Mouse (Mus musculus) heart, embryonic 13.5 days (tissue): Measurements from ENCODE around the gene Strn4. TPM values are rescaled to one million over a fixed set of nuclear protein-coding genes. Genes with fewer than 3 reads are reported as not detected.

Source experiments
- ATAC-seq: fragments of 200-750 bp; cut with Nextera tagmentation; 2 replicates; pipeline ENCODE4 v1.8.0; 2017; ENCODE audit warnings: moderate TSS enrichment; ENCODE audit not compliant: insufficient number of reproducible peaks, low FRiP score, low TSS enrichment; ENCODE audit errors: extremely low read depth
- H3K27ac ChIP-seq: fragments of 300-500 bp; sonication (generic); replicated peaks from 2 replicates; pipeline ENCODE4 v1.5.1; 2015; ENCODE audit warnings: moderate library complexity, mild to moderate bottlenecking, inconsistent platforms
- H3K27me3 ChIP-seq: fragments of 300-500 bp; sonication (generic); replicated peaks from 2 replicates; pipeline ENCODE4 v1.6.1; 2015; ENCODE audit warnings: mild to moderate bottlenecking, inconsistent platforms
- H3K36me3 ChIP-seq: fragments of 300-500 bp; sonication (generic); 2 replicates; pipeline ENCODE4 v1.6.1; 2015; ENCODE audit warnings: mild to moderate bottlenecking, inconsistent platforms
- H3K4me1 ChIP-seq: fragments of 300-500 bp; sonication (generic); 2 replicates; pipeline ENCODE4 v1.6.1; 2015; ENCODE audit warnings: inconsistent platforms
- H3K4me2 ChIP-seq: fragments of 300-500 bp; sonication (generic); 2 replicates; pipeline ENCODE4 v1.6.1; 2015; ENCODE audit warnings: inconsistent platforms, mild to moderate bottlenecking, moderate library complexity
- H3K4me3 ChIP-seq: fragments of 300-500 bp; sonication (generic); 2 replicates; pipeline ENCODE4 v1.5.1; 2015; ENCODE audit warnings: moderate library complexity, mild to moderate bottlenecking, inconsistent platforms
- H3K9ac ChIP-seq: fragments of 300-500 bp; sonication (generic); 2 replicates; pipeline ENCODE4 v1.6.1; 2015; ENCODE audit warnings: inconsistent platforms, mild to moderate bottlenecking, moderate library complexity
- H3K9me3 ChIP-seq: fragments of 300-500 bp; sonication (generic); 2 replicates; pipeline ENCODE4 v1.6.1; 2016; ENCODE audit warnings: inconsistent platforms
- WGBS: fragments of 180-500 bp; shearing (Covaris S2); methylation state at CpG from one replicate; pipeline ENCODE4 v1.1.7; 2015; ENCODE audit warnings: mixed read lengths; 5-methylcytosine and 5-hydroxymethylcytosine counted together
- polyA plus RNA-seq: library from polyadenylated mRNA; unstranded; fragments of >200 nt; fragmentation: Nextera tagmentation; extraction: Ambion mirVana; gene quantifications from 2 replicates; pipeline ENCODE4 v1.2.1, GENCODE M21; 2015

The Strn4 gene
- polyA plus RNA-seq, 1 experiment from 2014 or later = 81.1 TPM

GRCm38 (mm10) chr7:16784498-16784976, 31.2 kb upstream of the Strn4 start:
- Histone ChIP-seq H3K27ac (peak overlapping the region; percentile 80), H3K4me3 (peak overlapping the region; percentile 81), H3K9ac (peak overlapping the region; percentile 90), H3K27me3 (no peaks in the 10 kb centered on the region), H3K4me1 (peaks cover 40% of the 10 kb centered on the region), H3K4me2 (peak overlapping the region; percentile 100), H3K9me3 (no peaks in the 10 kb centered on the region), H3K36me3 (peaks cover 36% of the 10 kb centered on the region)
- no peak for ATAC-seq
- 80% methylated on average over 10 of the region's 10 CpGs for WGBS

GRCm38 (mm10) chr7:16785541-16786083, 30.1 kb upstream of the Strn4 start:
- no peak for ATAC-seq
- whole genome bisulfite sequencing = 76% methylated on average over 8 of the region's 8 CpGs
- H3K9me3 ChIP-seq = no peaks in the 10 kb centered on the region

GRCm38 (mm10) chr7:16792316-16792715, 23.4 kb upstream of the Strn4 start:
- H3K4me1 ChIP-seq = peaks cover 19% of the 10 kb centered on the region
- H3K27ac ChIP-seq = 0 out of 2 replicates have a peak overlapping the region, but pooled peaks have one; percentile 44
- ATAC-seq = no peak
- H3K9me3 ChIP-seq = no peaks in the 10 kb centered on the region
- WGBS = 69% methylated on average over 5 of the region's 5 CpGs
- peaks cover 70% of the 10 kb centered on the region for H3K36me3 ChIP-seq
- no peak overlapping the region for H3K4me3 ChIP-seq
- no peak overlapping the region for H3K9ac ChIP-seq
- H3K4me2 ChIP-seq = no peak overlapping the region
- no peaks in the 10 kb centered on the region for H3K27me3 ChIP-seq

More at GRCm38 (mm10) chr7:16785541-16786083, 30.1 kb upstream of the Strn4 start:
- Histone ChIP-seq H3K4me1 (peaks cover 40% of the 10 kb centered on the region), H3K4me3 (no peak overlapping the region), H3K27ac (no peak overlapping the region), H3K36me3 (peaks cover 46% of the 10 kb centered on the region), H3K9ac (no peak overlapping the region), H3K27me3 (no peaks in the 10 kb centered on the region), H3K4me2 (no peak overlapping the region)

GRCm38 (mm10) chr7:16793010-16793725, 22.5 kb upstream of the Strn4 start:
- peak overlapping the region; percentile 63; the same call in 1 of the 2 replicates for H3K9ac ChIP-seq
- peak overlapping the region; percentile 58 for H3K4me2 ChIP-seq

GRCm38 (mm10) chr7:16794886-16795285, 20.8 kb upstream of the Strn4 start:
- Histone ChIP-seq H3K9ac (no peak overlapping the region), H3K4me3 (no peak overlapping the region), H3K27ac (no peak overlapping the region), H3K27me3 (no peaks in the 10 kb centered on the region), H3K9me3 (no peaks in the 10 kb centered on the region), H3K4me1 (peaks cover 19% of the 10 kb centered on the region), H3K4me2 (no peak overlapping the region), H3K36me3 (peaks cover 65% of the 10 kb centered on the region)
- no peak for ATAC-seq
- 89% methylated on average over 5 of the region's 5 CpGs for WGBS

More at GRCm38 (mm10) chr7:16793010-16793725, 22.5 kb upstream of the Strn4 start:
- H3K27me3 ChIP-seq = no peaks in the 10 kb centered on the region
- no peaks in the 10 kb centered on the region for H3K9me3 ChIP-seq
- peaks cover 70% of the 10 kb centered on the region for H3K36me3 ChIP-seq
- H3K27ac ChIP-seq = peak overlapping the region; percentile 44
- H3K4me1 ChIP-seq = peaks cover 19% of the 10 kb centered on the region
- WGBS = 49% methylated on average over 19 of the region's 19 CpGs
- ATAC-seq = no peak; the same call in 1 of the 2 replicates
- H3K4me3 ChIP-seq = peak overlapping the region; percentile 39

GRCm38 (mm10) chr7:16804409-16805028, 11.2 kb upstream of the Strn4 start:
- WGBS = 28% methylated on average over 8 of the region's 8 CpGs
- Histone ChIP-seq H3K9ac (no peak overlapping the region), H3K27me3 (no peaks in the 10 kb centered on the region), H3K4me2 (no peak overlapping the region), H3K27ac (no peak overlapping the region), H3K4me1 (no peaks in the 10 kb centered on the region), H3K4me3 (no peak overlapping the region), H3K9me3 (no peaks in the 10 kb centered on the region), H3K36me3 (peaks cover 34% of the 10 kb centered on the region)
- no peak for ATAC-seq

- peaks cover 28% of the 10 kb centered on the region for H3K27me3 ChIP-seq
- no peak for ATAC-seq
- no peak overlapping the region for H3K9ac ChIP-seq
- peaks cover 15% of the 10 kb centered on the region for H3K4me1 ChIP-seq
- no peak overlapping the region for H3K27ac ChIP-seq
- H3K4me3 ChIP-seq = no peak overlapping the region
- H3K36me3 ChIP-seq = peaks cover 52% of the 10 kb centered on the region
- no peak overlapping the region for H3K4me2 ChIP-seq
- no peaks in the 10 kb centered on the region for H3K9me3 ChIP-seq
- WGBS = 84% methylated on average over 9 of the region's 9 CpGs
These were observed 7.8 kb upstream of the Strn4 start for GRCm38 (mm10) chr7:16807936-16808335.

- Histone ChIP-seq H3K4me3 (no peak overlapping the region), H3K36me3 (peaks cover 59% of the 10 kb centered on the region), H3K9me3 (no peaks in the 10 kb centered on the region), H3K4me2 (no peak overlapping the region), H3K27me3 (peaks cover 31% of the 10 kb centered on the region), H3K9ac (no peak overlapping the region), H3K27ac (no peak overlapping the region), H3K4me1 (peaks cover 15% of the 10 kb centered on the region)
- no peak for ATAC-seq
- 80% methylated on average over 9 of the region's 9 CpGs for WGBS
These were observed 7.0 kb upstream of the Strn4 start for GRCm38 (mm10) chr7:16808647-16809046.

GRCm38 (mm10) chr7:16809739-16810138, 6.0 kb upstream of the Strn4 start:
- Histone ChIP-seq H3K4me1 (peaks cover 15% of the 10 kb centered on the region), H3K4me2 (no peak overlapping the region), H3K9ac (no peak overlapping the region), H3K36me3 (peaks cover 70% of the 10 kb centered on the region), H3K27ac (no peak overlapping the region), H3K4me3 (no peak overlapping the region), H3K27me3 (peaks cover 31% of the 10 kb centered on the region), H3K9me3 (no peaks in the 10 kb centered on the region)
- ATAC-seq = no peak
- 21% methylated on average over 10 of the region's 10 CpGs for WGBS

GRCm38 (mm10) chr7:16810399-16810919, 5.2 kb upstream of the Strn4 start:
- Histone ChIP-seq H3K9ac (peak overlapping the region; percentile 77), H3K27me3 (peaks cover 31% of the 10 kb centered on the region), H3K4me2 (peak overlapping the region; percentile 86), H3K9me3 (no peaks in the 10 kb centered on the region), H3K36me3 (peaks cover 73% of the 10 kb centered on the region), H3K4me1 (peaks cover 20% of the 10 kb centered on the region), H3K27ac (no peak overlapping the region), H3K4me3 (peak overlapping the region; percentile 53)
- no peak for ATAC-seq
- WGBS = 54% methylated on average over 28 of the region's 28 CpGs

GRCm38 (mm10) chr7:16810920-16811648, 4.6 kb upstream of the Strn4 start:
- H3K9me3 ChIP-seq = no peaks in the 10 kb centered on the region
- peak overlapping the region; percentile 77 for H3K9ac ChIP-seq
- 9% methylated on average over 90 of the region's 90 CpGs for WGBS
- peaks cover 26% of the 10 kb centered on the region for H3K4me1 ChIP-seq
- H3K27me3 ChIP-seq = peaks cover 31% of the 10 kb centered on the region
- H3K36me3 ChIP-seq = peaks cover 73% of the 10 kb centered on the region
- H3K27ac ChIP-seq = no peak overlapping the region
- H3K4me3 ChIP-seq = peak overlapping the region; percentile 53
- ATAC-seq = no peak
- peak overlapping the region; percentile 86 for H3K4me2 ChIP-seq
